Comparison of ENCODE assay signal across 15 mouse cellular contexts in the genomic region with DNA sequence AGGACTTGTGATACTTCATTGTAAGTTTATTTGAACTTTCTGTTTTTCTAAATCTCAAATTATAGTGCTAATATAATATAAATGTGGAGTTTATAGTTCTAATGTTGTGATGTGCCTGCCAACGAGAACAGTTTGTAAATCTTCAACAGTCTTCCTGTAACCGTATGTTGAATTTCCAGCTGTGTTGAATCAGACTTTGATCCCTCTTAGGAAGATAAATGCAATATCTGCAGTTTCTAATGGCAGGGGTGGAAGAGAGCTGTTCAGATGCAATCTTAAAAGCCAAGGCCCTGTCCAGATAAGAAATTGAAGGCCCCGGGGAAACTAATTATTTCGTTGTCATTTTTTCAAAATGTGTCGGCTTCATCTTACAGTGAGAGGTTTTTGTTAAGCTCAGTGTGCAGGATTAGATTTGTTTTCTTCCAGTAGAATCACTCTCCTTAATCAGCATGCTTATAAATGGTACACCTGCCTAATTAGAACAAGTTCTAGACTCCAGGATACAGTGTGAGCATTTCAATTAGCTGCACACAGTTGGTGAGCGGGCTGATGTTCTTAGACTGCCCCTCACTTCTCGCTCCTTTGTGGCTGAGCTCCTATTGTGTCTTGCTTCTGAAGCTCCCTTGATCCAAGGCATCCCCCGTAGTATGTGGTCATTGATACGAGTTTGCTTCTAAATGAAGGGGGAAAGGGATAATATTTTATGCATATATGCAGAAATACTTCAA.
DNase-seq lines count a peak whose midpoint lies in the region; ATAC-seq and TF ChIP-seq lines count a peak whose summit lies in the region.
"Had no signal": no experiment of that assay in that cellular context is flagged by ENCODE, and none has a peak within 500 bp of the region (broad histone marks: within the 10 kb centered on the region; RNA-seq: fewer than 3 reads in every experiment).

No protein-coding gene starts in this region.

- no peak overlapping the region for H3K4me2 ChIP-seq in lung, embryonic 14.5 days
- no peak overlapping the region for H3K4me2 ChIP-seq in midbrain, embryonic 11.5 days
- H3K4me2 ChIP-seq: embryonic facial prominence, embryonic 13.5 days; heart, embryonic 12.5 days had no signal

- no peak; the same call in 1 of the 2 replicates for ATAC-seq in lung, embryonic 14.5 days (ENCODE audit: insufficient read depth)
- no peak for ATAC-seq in midbrain, embryonic 11.5 days (ENCODE audit: low FRiP score)
- ATAC-seq: CD4-positive, CD25-positive, alpha-beta regulatory T cell, adult 4 months had no signal

- no peak for TF ChIP-seq CTCF in lung, embryonic 14.5 days (IDR thresholded peaks at IDR 0.05; ENCODE audit: low read depth)
- no peak for TF ChIP-seq CTCF in small intestine, adult 2 months (IDR thresholded peaks at IDR 0.05; ENCODE audit: extremely low read depth, insufficient read length, insufficient replicate concordance, low read depth, low read length)

- TF ChIP-seq POLR2A in small intestine, adult 2 months (IDR thresholded peaks at IDR 0.05; ENCODE audit: low read depth, low read length) = no peak

- H3K4me1 ChIP-seq in lung, embryonic 14.5 days (ENCODE audit: insufficient read depth) = 0 out of 2 replicates have a peak, but pooled peaks cover 3% of the 10 kb centered on the region
- H3K4me1 ChIP-seq in hindbrain, embryonic 10.5 days (replicated peaks) = peaks cover 14% of the 10 kb centered on the region
- peaks cover 9% of the 10 kb centered on the region for H3K4me1 ChIP-seq in midbrain, embryonic 11.5 days (ENCODE audit: control insufficient read depth, insufficient read depth, low read length)
- peaks cover 24% of the 10 kb centered on the region for H3K4me1 ChIP-seq in small intestine, adult 2 months (ENCODE audit: control insufficient read depth, insufficient read depth, insufficient read length, low read length)

- H3K27me3 ChIP-seq in lung, embryonic 14.5 days (ENCODE audit: insufficient read depth, low read length) = no peaks in the 10 kb centered on the region
- H3K27me3 ChIP-seq in hindbrain, embryonic 10.5 days (ENCODE audit: insufficient read depth, poor library complexity, severe bottlenecking) = no peaks in the 10 kb centered on the region
- no peaks in the 10 kb centered on the region for H3K27me3 ChIP-seq in midbrain, embryonic 11.5 days (ENCODE audit: control insufficient read depth, insufficient read depth, low read length)
- no peaks in the 10 kb centered on the region for H3K27me3 ChIP-seq in small intestine, adult 2 months (ENCODE audit: control insufficient read depth, insufficient read depth, low read length)
- H3K27me3 ChIP-seq: embryonic facial prominence, embryonic 13.5 days; heart, embryonic 12.5 days; liver, embryonic 15.5 days had no signal

- H3K9me3 ChIP-seq in lung, embryonic 14.5 days (ENCODE audit: low read depth, low read length) = no peaks in the 10 kb centered on the region
- peaks cover 3% of the 10 kb centered on the region; the same call in 1 of the 2 replicates for H3K9me3 ChIP-seq in hindbrain, embryonic 10.5 days
- H3K9me3 ChIP-seq in midbrain, embryonic 11.5 days (ENCODE audit: control insufficient read depth, low read length) = no peaks in the 10 kb centered on the region
- H3K9me3 ChIP-seq: embryonic facial prominence, embryonic 13.5 days; heart, embryonic 12.5 days; liver, embryonic 15.5 days; megakaryocyte, embryonic 14.5 days had no signal

- H3K36me3 ChIP-seq in lung, embryonic 14.5 days (ENCODE audit: insufficient read depth) = no peaks in the 10 kb centered on the region
- H3K36me3 ChIP-seq in hindbrain, embryonic 10.5 days = peaks cover 4% of the 10 kb centered on the region
- no peaks in the 10 kb centered on the region for H3K36me3 ChIP-seq in midbrain, embryonic 11.5 days (ENCODE audit: control insufficient read depth, insufficient read depth, low read length)
- no peaks in the 10 kb centered on the region for H3K36me3 ChIP-seq in small intestine, adult 2 months (ENCODE audit: control insufficient read depth, insufficient read depth, low read length)
- H3K36me3 ChIP-seq: liver, embryonic 15.5 days had no signal

- H3K27ac ChIP-seq in lung, embryonic 14.5 days (ENCODE audit: low read depth) = no peak overlapping the region
- peak overlapping the region; percentile 40; the same call in 1 of the 2 replicates for H3K27ac ChIP-seq in hindbrain, embryonic 10.5 days
- H3K27ac ChIP-seq in midbrain, embryonic 11.5 days (ENCODE audit: low read depth, low read length) = no peak overlapping the region; the same call in 1 of the 2 replicates
- 0 out of 2 replicates have a peak overlapping the region, but pooled peaks have one; percentile 12 for H3K27ac ChIP-seq in small intestine, adult 2 months (ENCODE audit: insufficient read depth, low read depth, low read length)
- H3K27ac ChIP-seq: embryonic facial prominence, embryonic 13.5 days; liver, embryonic 15.5 days had no signal

- H3K9ac ChIP-seq in lung, embryonic 14.5 days = no peak overlapping the region
- H3K9ac ChIP-seq in midbrain, embryonic 11.5 days (ENCODE audit: low read length) = peak overlapping the region; percentile 16; the same call in 1 of the 2 replicates
- H3K9ac ChIP-seq: embryonic facial prominence, embryonic 13.5 days; heart, embryonic 12.5 days; liver, embryonic 15.5 days had no signal

- WGBS in lung, embryonic 14.5 days = 54% methylated on average over 9 of the region's 9 CpGs
- 62% methylated on average over 9 of the region's 9 CpGs for WGBS in hindbrain, embryonic 10.5 days
- WGBS in midbrain, embryonic 11.5 days = 43% methylated on average over 9 of the region's 9 CpGs
- 38% methylated on average over 9 of the region's 9 CpGs for WGBS in small intestine, adult 2 months

- H3K4me3 ChIP-seq in lung, embryonic 14.5 days (ENCODE audit: low read depth, low read length) = no peak overlapping the region
- H3K4me3 ChIP-seq in hindbrain, embryonic 10.5 days = no peak overlapping the region
- H3K4me3 ChIP-seq in midbrain, embryonic 11.5 days (ENCODE audit: low read depth, low read length) = no peak overlapping the region
- H3K4me3 ChIP-seq in small intestine, adult 2 months (ENCODE audit: low read depth, low read length) = no peak overlapping the region
- H3K4me3 ChIP-seq: embryonic facial prominence, embryonic 13.5 days; heart, embryonic 12.5 days; liver, embryonic 15.5 days; megakaryocyte, embryonic 14.5 days had no signal

- DNase-seq in lung, embryonic 14.5 days = peak; percentile 56
- no peak for DNase-seq in lung, adult 18-20 months
- no peak for DNase-seq in hindbrain, embryonic 10.5 days (ENCODE audit: low spot score)
- DNase-seq in midbrain, embryonic 11.5 days (ENCODE audit: low spot score, missing footprints) = no peak
- DNase-seq in thymus, postnatal 36 days = no peak
- DNase-seq in layer of hippocampus, adult 9-10 months (ENCODE audit: low spot score) = no peak
- DNase-seq in cerebellum, postnatal 14 days = no peak
- DNase-seq: cerebellum, adult 8-10 months; thymus, postnatal 14 days had no signal

Comparison
In these comparisons a context has a peak if more than half of its experiments do, and no peak if none do; other contexts are left out.
1. H3K27ac ChIP-seq: peak in hindbrain, embryonic 10.5 days (single experiment) and small intestine, adult 2 months (single experiment); none in lung, embryonic 14.5 days (single experiment) and midbrain, embryonic 11.5 days (single experiment).